Mouse (Mus musculus) hematopoietic stem cell, adult 5-6 weeks (primary cell): Measurements from ENCODE around the gene Srrd. TPM values are rescaled to one million over a fixed set of nuclear protein-coding genes. Genes with fewer than 3 reads are reported as not detected.
"Not testable (repeated sequence)": the region's sequence is repeated elsewhere in the genome, so short reads cannot be mapped to it uniquely, and the experiment has no call there.

ENCODE experiments used
- ATAC-seq, 2 experiments: fragments of 125-278 bp in 1 of 2; replicated peaks in 1 of 2; 2 replicates each; pipeline ENCODE4 v1.8.0; 2016 to 2017; ENCODE audit warnings: inconsistent platforms in 2 of 2, mild to moderate bottlenecking in 2 of 2, moderate number of reproducible peaks in 2 of 2, low read depth in 1 of 2, moderate TSS enrichment in 1 of 2; ENCODE audit not compliant: low FRiP score in 2 of 2, poor library complexity in 2 of 2, severe bottlenecking in 2 of 2, insufficient read depth in 1 of 2, low TSS enrichment in 1 of 2
- total RNA-seq: library from RNA; stranded (forward); fragments of 172-1452, 232-1000 nt; gene quantifications from 2 replicates; pipeline ENCODE4 v1.2.3, GENCODE M21; 2017

Srrd gene
- total RNA-seq, 1 experiment from 2014 or later, result 16.5 TPM

DNA sequence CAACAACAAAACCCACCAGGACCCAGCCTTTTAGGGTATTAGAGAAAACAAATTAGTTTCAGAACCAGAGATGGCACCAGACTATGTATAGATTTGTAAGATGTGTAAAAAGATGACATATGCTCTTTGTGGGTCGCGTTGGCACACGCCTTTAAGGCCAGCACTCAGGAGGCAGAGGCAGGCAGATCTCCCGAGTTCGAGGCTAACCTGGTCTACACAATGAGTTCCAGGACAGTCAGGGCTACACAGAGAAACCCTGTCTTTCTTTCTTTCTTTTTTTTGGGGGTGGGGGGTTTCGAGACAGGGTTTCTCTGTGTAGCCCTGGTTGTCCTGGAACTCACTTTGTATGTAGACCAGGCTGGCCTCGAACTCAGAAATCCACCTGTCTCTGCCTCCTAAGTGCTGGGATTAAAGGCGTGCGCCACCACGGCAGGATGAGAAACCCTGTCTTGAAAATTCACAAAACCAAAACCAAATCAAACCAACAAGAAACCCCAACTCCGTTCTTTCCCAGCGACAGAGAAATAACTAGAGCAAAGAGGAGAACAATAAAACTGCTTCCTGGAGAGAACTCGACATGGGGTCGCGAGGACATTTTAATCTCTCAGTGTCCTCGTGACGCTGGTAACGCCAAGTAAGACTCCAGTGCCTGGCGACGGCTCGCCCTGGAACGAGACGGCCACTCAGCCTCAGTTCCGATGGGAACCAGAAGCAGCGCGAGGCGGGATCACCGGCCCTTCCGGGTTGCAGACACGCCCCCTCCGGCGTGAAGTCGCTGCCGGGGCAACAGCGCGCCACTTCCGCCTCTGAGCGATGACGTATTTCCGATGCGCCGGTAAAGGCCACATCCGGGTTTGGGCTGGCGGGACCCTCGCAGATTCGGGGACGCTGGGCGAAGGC lies 17.0 kb downstream of the Srrd start, which contains the start of gene Tfip11:
TSS of gene Tfip11 (plus strand) at position 813 of the 900 bp plus-strand sequence.
- ATAC-seq, result peak; percentile 79 to 81

DNA sequence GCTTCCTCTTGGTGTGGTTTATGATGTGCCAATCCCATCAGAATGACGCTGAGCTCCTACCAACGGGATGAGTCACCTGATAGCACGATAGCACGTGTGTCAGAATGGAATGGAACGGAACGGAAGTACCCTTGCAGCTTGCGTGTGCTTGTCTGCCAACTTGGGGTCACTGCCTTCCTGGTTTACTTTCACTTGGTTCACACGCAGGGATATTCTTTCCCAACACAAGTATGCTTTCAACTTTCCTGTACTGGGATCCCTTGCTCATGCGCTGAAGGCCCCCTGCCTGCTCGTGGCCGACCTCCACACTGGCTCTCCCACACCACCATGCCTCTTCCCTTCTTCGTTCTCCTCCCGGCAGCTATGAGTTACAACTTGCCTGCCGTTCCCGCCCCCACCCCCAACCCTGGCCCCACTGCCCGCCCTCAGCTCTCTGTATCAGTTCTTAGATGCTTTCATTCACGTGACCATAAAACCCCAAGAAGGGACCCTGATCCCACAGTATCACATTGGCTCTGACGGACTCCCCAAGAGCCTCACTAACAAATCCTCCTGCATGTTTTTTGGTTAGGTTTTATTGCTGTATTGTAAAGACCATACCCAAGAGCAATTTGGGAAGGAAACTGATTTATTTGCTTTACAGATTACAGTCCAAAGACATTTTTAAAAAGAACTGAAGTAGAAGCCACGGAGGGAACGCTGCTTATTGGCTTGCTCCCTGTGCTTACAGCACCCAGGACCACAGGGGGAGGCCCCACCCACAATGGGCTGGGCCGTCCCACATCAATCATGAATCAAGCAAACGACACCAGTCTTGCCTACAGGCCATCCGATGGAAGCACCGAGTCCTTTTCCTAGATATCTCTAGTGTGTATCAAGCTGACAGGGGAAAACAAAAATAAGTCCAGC lies 17.9 kb downstream of the Srrd start:
- ATAC-seq, result peak; percentile 71 to 74

DNA sequence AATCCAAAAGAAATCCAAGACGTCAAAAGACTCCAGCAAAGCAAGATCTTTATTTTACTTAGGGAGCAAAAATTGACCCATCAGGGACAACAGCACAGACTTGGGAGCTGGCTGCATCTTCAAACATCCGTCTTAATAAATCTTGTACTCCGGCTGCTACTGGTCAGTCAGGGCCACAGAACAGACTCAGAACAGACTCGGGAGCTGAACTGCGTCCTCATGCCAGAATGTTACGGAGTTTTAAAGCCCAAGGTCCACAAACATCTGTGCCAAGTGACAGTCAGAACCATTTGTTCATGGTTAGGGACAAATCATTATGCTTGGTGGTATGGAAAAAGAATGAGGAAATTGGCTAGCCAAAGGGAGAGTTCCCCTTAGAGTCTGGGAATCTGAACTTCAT lies 19.6 kb downstream of the Srrd start:
- ATAC-seq, result no peak

DNA sequence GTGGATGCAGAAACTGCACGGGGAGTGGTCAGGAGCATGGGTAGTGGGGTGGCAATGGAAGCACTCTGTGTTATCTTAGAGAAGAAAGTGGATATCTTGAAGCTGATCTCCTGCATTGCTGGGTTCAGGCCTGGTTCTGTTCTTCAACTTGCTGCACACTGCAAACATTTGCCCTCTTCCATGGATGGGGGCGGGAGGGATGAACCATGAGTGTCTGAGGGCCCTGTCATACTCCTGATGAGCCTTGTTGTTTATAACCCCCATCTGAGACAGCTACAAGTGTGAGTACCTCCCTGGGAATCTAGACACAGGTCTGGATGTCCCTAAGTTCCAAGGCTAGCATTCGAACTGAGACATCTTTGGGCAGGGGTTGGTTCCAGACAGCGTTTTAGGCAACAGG lies 21.5 kb downstream of the Srrd start:
- no peak for ATAC-seq

- no peak for ATAC-seq
Observed at GRCm38 (mm10) chr5:112320936-112321335, 21.9 kb downstream of the Srrd start.

GRCm38 (mm10) chr5:112320379-112320778 lies 22.5 kb downstream of the Srrd start:
- ATAC-seq, result no peak

DNA sequence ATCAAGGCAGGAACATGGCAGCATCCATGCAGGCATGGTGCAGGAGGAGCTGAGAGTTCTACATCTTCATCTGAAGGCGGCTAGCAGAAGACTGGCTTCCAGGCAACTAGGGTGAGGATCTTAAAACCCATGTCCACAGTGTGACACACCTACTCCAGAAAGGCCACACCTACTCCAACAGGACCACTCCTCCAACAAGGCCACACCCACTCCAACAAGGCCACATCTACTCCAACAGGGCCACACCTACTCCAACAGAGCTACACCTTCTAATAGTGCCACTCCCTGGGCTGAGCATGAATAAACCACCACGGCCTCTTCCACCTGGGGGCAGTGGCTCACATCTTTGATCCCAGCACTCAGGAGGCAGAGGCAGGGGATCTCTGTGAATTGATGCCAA lies 23.5 kb downstream of the Srrd start:
- not testable (repeated sequence) for ATAC-seq

DNA sequence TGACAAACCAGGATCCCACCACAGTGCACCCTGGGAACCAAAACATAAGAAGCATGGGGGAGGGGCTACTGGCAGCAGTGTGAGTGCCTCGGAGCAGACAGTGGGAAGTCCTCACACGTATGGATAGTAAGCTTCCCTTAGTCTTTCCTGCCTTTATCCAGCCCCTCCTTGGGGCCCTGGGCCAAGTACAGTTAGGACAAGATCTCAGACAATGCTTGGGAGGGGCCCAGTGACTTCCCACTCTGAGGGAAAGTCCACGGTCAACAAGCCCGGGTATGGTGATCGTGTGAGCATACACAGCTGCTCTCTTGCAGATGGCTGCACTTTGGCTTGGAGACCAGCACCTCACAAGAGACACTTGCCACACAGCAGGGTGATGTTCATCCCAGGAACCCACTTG lies 25.5 kb downstream of the Srrd start:
- ATAC-seq, result 0 out of 4 replicates have a peak, but pooled peaks of 1 of the 2 experiments have one; percentile 19

GRCm38 (mm10) chr5:112316468-112316867 lies 26.4 kb downstream of the Srrd start:
- no peak for ATAC-seq

DNA sequence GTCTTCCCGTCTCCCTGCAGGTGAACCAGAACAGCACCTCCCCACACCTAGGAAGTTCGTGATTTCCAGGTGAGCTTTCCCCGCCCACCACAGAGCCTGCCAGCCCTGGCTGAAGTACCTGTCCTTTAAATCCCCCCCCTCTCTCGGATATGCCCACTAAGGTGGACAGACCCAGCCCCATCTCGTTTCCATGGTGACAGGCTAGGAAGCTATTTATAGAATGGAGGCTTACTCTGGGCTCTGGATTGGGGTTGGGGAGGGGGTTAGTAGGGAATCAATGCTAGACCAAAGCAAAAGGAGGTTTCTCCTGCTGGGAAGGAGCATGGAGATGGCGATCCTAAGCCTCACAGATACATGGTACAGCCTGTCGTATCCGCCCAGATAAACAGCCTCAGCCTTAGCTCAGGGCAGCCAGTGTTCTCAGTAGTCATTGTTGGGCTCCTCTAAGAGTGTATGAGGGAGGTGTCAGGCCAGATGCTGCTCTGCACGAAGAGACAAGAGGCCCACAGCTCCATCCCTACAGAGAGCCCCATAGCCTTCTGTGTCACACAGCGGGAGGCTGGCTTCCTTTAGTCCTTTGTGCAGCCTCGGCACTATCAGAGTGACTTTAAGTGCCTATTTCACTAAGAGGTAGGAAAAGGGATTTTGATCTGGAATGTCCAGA lies 29.5 kb downstream of the Srrd start:
- no peak for ATAC-seq

DNA sequence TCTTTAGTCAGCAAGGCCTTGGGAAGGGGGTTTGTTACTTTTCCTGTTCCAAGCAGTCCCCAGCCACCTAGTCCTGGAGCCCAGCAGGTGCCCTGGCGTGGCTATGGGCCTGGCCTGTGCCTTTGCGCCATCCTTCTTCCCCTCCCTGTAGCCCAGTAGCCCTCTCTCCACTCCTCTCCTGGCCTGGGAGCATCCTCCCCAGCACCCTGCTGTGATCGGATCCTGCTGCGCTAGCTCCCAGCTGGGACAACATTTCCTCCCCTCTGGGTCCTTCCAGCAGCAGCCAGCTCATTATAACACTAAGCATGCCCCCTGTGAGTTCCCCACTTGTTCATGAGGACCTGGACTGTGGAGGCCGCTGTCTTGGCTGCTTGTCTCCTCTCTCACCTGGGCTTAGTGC lies 37.0 kb downstream of the Srrd start:
- no peak for ATAC-seq

- ATAC-seq, result no peak
Observed at GRCm38 (mm10) chr5:112302310-112302709, 40.5 kb downstream of the Srrd start.

GRCm38 (mm10) chr5:112301694-112302093 lies 41.1 kb downstream of the Srrd start:
- ATAC-seq, result no peak

GRCm38 (mm10) chr5:112300721-112301308 lies 42.0 kb downstream of the Srrd start:
- no peak for ATAC-seq

- no peak for ATAC-seq
Observed at GRCm38 (mm10) chr5:112300112-112300511, 42.7 kb downstream of the Srrd start.

- ATAC-seq, result no peak
Observed at GRCm38 (mm10) chr5:112299399-112299798, 43.4 kb downstream of the Srrd start.
